Comparison of ENCODE assay signal across 8 mouse cellular contexts in genomic region chr7:70361383-70362364, GRCm38 (mm10). TPM values are rescaled to one million over a fixed set of nuclear protein-coding genes. Genes with fewer than 3 reads are reported as not detected.
A peak's percentile ranks its signal among the peaks of the same experiment; 100 is the strongest.
DNase-seq lines count a peak whose midpoint lies in the region; ATAC-seq and TF ChIP-seq lines count a peak whose summit lies in the region.

No protein-coding gene starts in this region.

- H3K27ac ChIP-seq in cerebellum, adult 2 months (ENCODE audit: insufficient read depth, low read length) = peak overlapping the region; percentile 38
- H3K27ac ChIP-seq in forebrain, postnatal 0 days (ENCODE audit: low read depth, low read length) = peak overlapping the region; percentile 91
- H3K27ac ChIP-seq in liver, postnatal 0 days (ENCODE audit: low read depth) = peak overlapping the region; percentile 96

- H3K4me3 ChIP-seq in cerebellum, adult 2 months (replicated peaks; ENCODE audit: insufficient read depth, low read depth, low read length) = peak overlapping the region; percentile 70
- peak overlapping the region; percentile 70 for H3K4me3 ChIP-seq in forebrain, postnatal 0 days (ENCODE audit: low read depth, low read length)
- H3K4me3 ChIP-seq in liver, postnatal 0 days (ENCODE audit: low read depth, low read length) = peak overlapping the region; percentile 63

- ATAC-seq in forebrain, postnatal 0 days = peak; percentile 93
- peak; percentile 87 for ATAC-seq in liver, postnatal 0 days
- ATAC-seq in CD4-positive, CD25-positive, alpha-beta regulatory T cell, adult 4 months = no peak

- no peak for TF ChIP-seq EP300 in liver, postnatal 0 days (IDR thresholded peaks at IDR 0.05; ENCODE audit: low read depth)

- no peak for TF ChIP-seq POLR2A in cerebellum, adult 2 months (IDR thresholded peaks at IDR 0.05; ENCODE audit: borderline replicate concordance, insufficient read depth, low read length)

- no peaks in the 10 kb centered on the region for H3K4me1 ChIP-seq in cerebellum, adult 2 months (ENCODE audit: control insufficient read depth, insufficient read depth, low read length)
- H3K4me1 ChIP-seq in forebrain, postnatal 0 days (ENCODE audit: insufficient read depth) = no peaks in the 10 kb centered on the region
- H3K4me1 ChIP-seq in liver, postnatal 0 days (ENCODE audit: insufficient read depth) = no peaks in the 10 kb centered on the region; the same call in none of the 2 replicates

- H3K27me3 ChIP-seq in cerebellum, adult 2 months (ENCODE audit: control insufficient read depth, insufficient read depth, low read length) = peaks cover 11% of the 10 kb centered on the region; the same call in 1 of the 2 replicates
- H3K27me3 ChIP-seq in forebrain, postnatal 0 days (ENCODE audit: insufficient read depth, low read length) = peaks cover 42% of the 10 kb centered on the region
- H3K27me3 ChIP-seq in liver, postnatal 0 days (ENCODE audit: insufficient read depth, low read length) = peaks cover 42% of the 10 kb centered on the region

- H3K4me2 ChIP-seq in forebrain, postnatal 0 days (ENCODE audit: low read depth) = peak overlapping the region; percentile 87
- peak overlapping the region; percentile 77 for H3K4me2 ChIP-seq in liver, postnatal 0 days (ENCODE audit: low read depth, low read length)

- DNase-seq in ZHBTc4 (ENCODE audit: low read depth, low spot score) = peak; percentile 98
- DNase-seq in cerebellum, adult 2 months = peak; percentile 70 to 84
- DNase-seq in forebrain, postnatal 0 days = peak; percentile 96
- peak; percentile 84 for DNase-seq in heart, postnatal 25 days (ENCODE audit: low spot score)
- DNase-seq in layer of hippocampus, adult 18-20 months (ENCODE audit: low spot score in 2 of 2) = peak; percentile 79 to 93
- DNase-seq in liver, postnatal 0 days = peak; percentile 87
- peak; percentile 88 for DNase-seq in ovary, postnatal 10 days (ENCODE audit: low spot score)

- H3K9me3 ChIP-seq in forebrain, postnatal 0 days (ENCODE audit: low read length) = no peaks in the 10 kb centered on the region
- no peaks in the 10 kb centered on the region for H3K9me3 ChIP-seq in liver, postnatal 0 days (ENCODE audit: low read length)

- peak overlapping the region; percentile 69 for H3K9ac ChIP-seq in forebrain, postnatal 0 days
- peak overlapping the region; percentile 78 for H3K9ac ChIP-seq in liver, postnatal 0 days (replicated peaks)

- no peak for TF ChIP-seq CTCF in cerebellum, adult 2 months (IDR thresholded peaks at IDR 0.05; ENCODE audit: borderline replicate concordance, insufficient read depth, low read depth, low read length)
- TF ChIP-seq CTCF in forebrain, postnatal 0 days (IDR thresholded peaks at IDR 0.05; ENCODE audit: low read depth) = peak; percentile 17; the same call in 1 of the 2 replicates
- TF ChIP-seq CTCF in liver, postnatal 0 days (IDR thresholded peaks at IDR 0.05; ENCODE audit: low read depth) = no peak

- intact Hi-C loops in heart, postnatal 25 days (cut with DNase I) = loop anchor here (10.0 kb wide), 3 partner anchors 1023 to 1343 kb away; no protein-coding TSS in a partner anchor

- WGBS in cerebellum, adult 2 months = under 1% methylated on average over 97 of the region's 98 CpGs
- 3% methylated on average over 98 of the region's 98 CpGs for WGBS in forebrain, postnatal 0 days
- WGBS in liver, postnatal 0 days (ENCODE audit: insufficient replicate concordance) = under 1% methylated on average over 75 of the region's 98 CpGs

- no peaks in the 10 kb centered on the region for H3K36me3 ChIP-seq in forebrain, postnatal 0 days (ENCODE audit: insufficient read depth)
- 0 out of 2 replicates have a peak, but pooled peaks cover 2% of the 10 kb centered on the region for H3K36me3 ChIP-seq in liver, postnatal 0 days (replicated peaks; ENCODE audit: insufficient read depth, low read length)

RNA-seq across cellular contexts. Expression of gene Nr2f2, which starts 4.9 kb away (rescaled TPM):
- polyA plus RNA-seq in cerebellum, adult 2 months (2012; rRNA removed) = 25.5 and 28.9 TPM in 2 replicates
- 23.7 and 49.9 TPM in 2 replicates for total RNA-seq in forebrain, postnatal 0 days (2014; rRNA removed)
- polyA plus RNA-seq in forebrain, postnatal 0 days (2015; fragmentation: Nextera tagmentation; extraction: Ambion mirVana) = 46.4 and 92.8 TPM in 2 replicates
- 10 to 100 TPM; 19.9 to 25.0 TPM for total RNA-seq in heart, postnatal 25 days (2021)
- total RNA-seq in layer of hippocampus, adult 18-20 months (2021) = 10 to 100 TPM; 40.8 to 55.2 TPM
- 12.3 and 14.7 TPM in 2 replicates for polyA plus RNA-seq in liver, postnatal 0 days (2015; fragmentation: Nextera tagmentation; extraction: Ambion mirVana)
- polyA plus RNA-seq in CD4-positive, CD25-positive, alpha-beta regulatory T cell, adult 4 months (2017; shearing (Covaris generic)) = not detected

Comparison
In these comparisons a context has a peak if more than half of its experiments do, and no peak if none do; other contexts are left out.
1. H3K27ac ChIP-seq: peak in every context shown above with its lines; median percentile 96 in liver, postnatal 0 days; 91 in forebrain, postnatal 0 days; 38 in cerebellum, adult 2 months.
2. RNA of gene Nr2f2, which starts 4.9 kb away (polyA plus RNA-seq): 46.4 to 92.8 TPM in forebrain, postnatal 0 days, 25.5 to 28.9 TPM in cerebellum, adult 2 months and 12.3 to 14.7 TPM in liver, postnatal 0 days; not detected in CD4-positive, CD25-positive, alpha-beta regulatory T cell, adult 4 months; every median in the first group is over 10 times any median in the second.
3. Peak in every context shown above with its lines, with median percentiles within 50 percentile points of each other: DNase-seq and H3K4me3 ChIP-seq.